Mouse (Mus musculus) lung, postnatal 36 days (tissue): ENCODE results near the gene Sept7.
A peak's percentile ranks its signal among the peaks of the same experiment; 100 is the strongest.
"Not testable (repeated sequence)": the region's sequence is repeated elsewhere in the genome, so short reads cannot be mapped to it uniquely, and the experiment has no call there.

Source experiments
- DNase-seq: peaks from one replicate; pipeline ENCODE4 v3.0.0; 2022; ENCODE audit warnings: mixed read lengths

Gene Sept7

GRCm38 (mm10) chr9:25260411-25260810 lies 8.2 kb downstream of the Sept7 start:
- no peak for DNase-seq

- no peak for DNase-seq
Measured at GRCm38 (mm10) chr9:25260979-25261378, 8.7 kb downstream of the Sept7 start.

GRCm38 (mm10) chr9:25262087-25262486 lies 9.8 kb downstream of the Sept7 start:
- DNase-seq = no peak

GRCm38 (mm10) chr9:25265795-25266194 lies 13.6 kb downstream of the Sept7 start:
- DNase-seq = peak; percentile 73

GRCm38 (mm10) chr9:25267133-25267532 lies 14.9 kb downstream of the Sept7 start:
- DNase-seq = no peak

- DNase-seq = no peak
Measured at GRCm38 (mm10) chr9:25267574-25267973, 15.3 kb downstream of the Sept7 start.

- DNase-seq = no peak
Measured at GRCm38 (mm10) chr9:25271902-25272301, 19.7 kb downstream of the Sept7 start.

GRCm38 (mm10) chr9:25289796-25290195 lies 37.6 kb downstream of the Sept7 start:
- no peak for DNase-seq

- DNase-seq = peak; percentile 79
Measured at GRCm38 (mm10) chr9:25309505-25310182, 57.4 kb downstream of the Sept7 start.

- no peak for DNase-seq
Measured at GRCm38 (mm10) chr9:25314304-25314703, 62.1 kb downstream of the Sept7 start.

- DNase-seq = peak; percentile 63
Measured at GRCm38 (mm10) chr9:25317827-25318505, 65.7 kb downstream of the Sept7 start.

- not testable (repeated sequence) for DNase-seq
Measured at GRCm38 (mm10) chr9:25319676-25320075, 67.4 kb downstream of the Sept7 start.

GRCm38 (mm10) chr9:25327727-25328370 lies 75.6 kb downstream of the Sept7 start:
- DNase-seq = no peak

GRCm38 (mm10) chr9:25328946-25329723 lies 76.9 kb downstream of the Sept7 start:
- DNase-seq = no peak

GRCm38 (mm10) chr9:25337436-25338198 lies 85.4 kb downstream of the Sept7 start:
- no peak for DNase-seq

- no peak for DNase-seq
Measured at GRCm38 (mm10) chr9:25340412-25340811, 88.2 kb downstream of the Sept7 start.

GRCm38 (mm10) chr9:25353775-25354174 lies 101.5 kb downstream of the Sept7 start:
- DNase-seq = no peak

- no peak for DNase-seq
Measured at GRCm38 (mm10) chr9:25355806-25356205, 103.6 kb downstream of the Sept7 start.

GRCm38 (mm10) chr9:25357589-25357988 lies 105.3 kb downstream of the Sept7 start:
- DNase-seq = no peak

- DNase-seq = no peak
Measured at GRCm38 (mm10) chr9:25358018-25358417, 105.8 kb downstream of the Sept7 start.
